Comparison of ENCODE assay signal across 9 mouse cellular contexts in genomic region chr9:63124512-63124911, GRCm38 (mm10). TPM values are rescaled to one million over a fixed set of nuclear protein-coding genes. Genes with fewer than 3 reads are reported as not detected.
DNase-seq lines count a peak whose midpoint lies in the region; ATAC-seq and TF ChIP-seq lines count a peak whose summit lies in the region.
"Had no signal": no experiment of that assay in that cellular context is flagged by ENCODE, and none has a peak within 500 bp of the region (broad histone marks: within the 10 kb centered on the region; RNA-seq: fewer than 3 reads in every experiment).

No protein-coding gene starts in this region.

- H3K9ac ChIP-seq in forebrain, embryonic 11.5 days (ENCODE audit: low read length), result no peak overlapping the region
- H3K9ac ChIP-seq in forebrain, embryonic 12.5 days, result no peak overlapping the region
- H3K9ac ChIP-seq in hindbrain, embryonic 13.5 days, result no peak overlapping the region
- no peak overlapping the region for H3K9ac ChIP-seq in hindbrain, embryonic 16.5 days (ENCODE audit: low read depth, low read length)
- no peak overlapping the region for H3K9ac ChIP-seq in stomach, embryonic 14.5 days (replicated peaks; ENCODE audit: low read depth, low read length)
- H3K9ac ChIP-seq in stomach, postnatal 0 days (ENCODE audit: low read length), result no peak overlapping the region

- H3K36me3 ChIP-seq in forebrain, embryonic 11.5 days (ENCODE audit: control insufficient read depth, insufficient read depth, low read length), result no peaks in the 10 kb centered on the region
- H3K36me3 ChIP-seq in forebrain, embryonic 12.5 days (replicated peaks), result no peaks in the 10 kb centered on the region
- no peaks in the 10 kb centered on the region for H3K36me3 ChIP-seq in hindbrain, embryonic 13.5 days
- H3K36me3 ChIP-seq in hindbrain, embryonic 16.5 days (ENCODE audit: control insufficient read depth, insufficient read depth, low read length), result no peaks in the 10 kb centered on the region
- no peaks in the 10 kb centered on the region for H3K36me3 ChIP-seq in stomach, embryonic 14.5 days (ENCODE audit: control insufficient read depth, insufficient read depth, low read length)
- H3K36me3 ChIP-seq in stomach, postnatal 0 days (ENCODE audit: control insufficient read depth, insufficient read depth, low read length), result no peaks in the 10 kb centered on the region

- peak; percentile 5; the same call in 1 of the 2 replicates for ATAC-seq in forebrain, embryonic 11.5 days (replicated peaks; ENCODE audit: low FRiP score)
- no peak for ATAC-seq in forebrain, embryonic 12.5 days (ENCODE audit: low FRiP score)
- peak; percentile 28; the same call in 1 of the 2 replicates for ATAC-seq in hindbrain, embryonic 13.5 days (ENCODE audit: low FRiP score)
- no peak for ATAC-seq in hindbrain, embryonic 16.5 days
- ATAC-seq in stomach, embryonic 14.5 days (ENCODE audit: insufficient number of reproducible peaks, insufficient read depth, low FRiP score, low read depth), result no peak
- no peak for ATAC-seq in stomach, postnatal 0 days (ENCODE audit: low FRiP score, low TSS enrichment)

- H3K4me2 ChIP-seq in forebrain, embryonic 11.5 days (ENCODE audit: low read depth, low read length, severe bottlenecking), result no peak overlapping the region
- H3K4me2 ChIP-seq in forebrain, embryonic 12.5 days, result no peak overlapping the region
- H3K4me2 ChIP-seq in hindbrain, embryonic 13.5 days, result no peak overlapping the region
- H3K4me2 ChIP-seq in hindbrain, embryonic 16.5 days (ENCODE audit: low read length), result no peak overlapping the region
- peak overlapping the region; percentile 54; the same call in 1 of the 2 replicates for H3K4me2 ChIP-seq in stomach, embryonic 14.5 days (replicated peaks; ENCODE audit: low read depth, low read length)
- no peak overlapping the region; the same call in 1 of the 2 replicates for H3K4me2 ChIP-seq in stomach, postnatal 0 days (replicated peaks; ENCODE audit: low read depth)

- TF ChIP-seq CTCF in stomach, postnatal 0 days (IDR thresholded peaks at IDR 0.05; ENCODE audit: low read depth), result no peak

- peaks cover 5% of the 10 kb centered on the region for H3K4me1 ChIP-seq in forebrain, embryonic 11.5 days (replicated peaks; ENCODE audit: control insufficient read depth, insufficient read depth, low read length)
- peaks cover 9% of the 10 kb centered on the region; the same call in 1 of the 2 replicates for H3K4me1 ChIP-seq in forebrain, embryonic 12.5 days
- peaks cover 6% of the 10 kb centered on the region; the same call in 1 of the 2 replicates for H3K4me1 ChIP-seq in hindbrain, embryonic 13.5 days (replicated peaks)
- H3K4me1 ChIP-seq in hindbrain, embryonic 16.5 days (ENCODE audit: control insufficient read depth, insufficient read depth, low read depth, low read length), result no peaks in the 10 kb centered on the region
- H3K4me1 ChIP-seq in stomach, embryonic 14.5 days (ENCODE audit: control insufficient read depth, insufficient read depth, low read length), result peaks cover 3% of the 10 kb centered on the region; the same call in 1 of the 2 replicates
- no peaks in the 10 kb centered on the region for H3K4me1 ChIP-seq in stomach, postnatal 0 days (replicated peaks; ENCODE audit: control insufficient read depth, insufficient read depth)

- no peaks in the 10 kb centered on the region for H3K27me3 ChIP-seq in forebrain, embryonic 11.5 days (ENCODE audit: control insufficient read depth, insufficient read depth, low read length)
- H3K27me3 ChIP-seq in forebrain, embryonic 12.5 days, result peaks cover 15% of the 10 kb centered on the region; the same call in 1 of the 2 replicates
- peaks cover 9% of the 10 kb centered on the region; the same call in 1 of the 2 replicates for H3K27me3 ChIP-seq in hindbrain, embryonic 13.5 days
- H3K27me3 ChIP-seq in hindbrain, embryonic 16.5 days (replicated peaks; ENCODE audit: control insufficient read depth, insufficient read depth, low read length), result no peaks in the 10 kb centered on the region
- H3K27me3 ChIP-seq in stomach, embryonic 14.5 days (ENCODE audit: control insufficient read depth, insufficient read depth, low read length), result no peaks in the 10 kb centered on the region
- H3K27me3 ChIP-seq in stomach, postnatal 0 days (ENCODE audit: control insufficient read depth, insufficient read depth, low read length), result no peaks in the 10 kb centered on the region

- no peak for DNase-seq in forebrain, embryonic 11.5 days (ENCODE audit: low spot score)
- no peak for DNase-seq in stomach, postnatal 0 days (ENCODE audit: low spot score)
- no peak for DNase-seq in layer of hippocampus, adult 11-12 months (ENCODE audit: low spot score)
- DNase-seq in adrenal gland, postnatal 36 days, result no peak

- no peak for TF ChIP-seq EP300 in stomach, postnatal 0 days (optimal IDR thresholded peaks at IDR 0.05)

- no peak overlapping the region for H3K27ac ChIP-seq in forebrain, embryonic 11.5 days (ENCODE audit: low read depth, low read length)
- no peak overlapping the region for H3K27ac ChIP-seq in forebrain, embryonic 12.5 days
- H3K27ac ChIP-seq in hindbrain, embryonic 13.5 days, result no peak overlapping the region
- H3K27ac ChIP-seq in hindbrain, embryonic 16.5 days (ENCODE audit: low read depth, low read length), result no peak overlapping the region
- H3K27ac ChIP-seq in stomach, embryonic 14.5 days (ENCODE audit: low read length), result no peak overlapping the region
- H3K27ac ChIP-seq in stomach, postnatal 0 days (replicated peaks), result no peak overlapping the region

- WGBS in forebrain, embryonic 11.5 days, result 56% methylated on average over 9 of the region's 9 CpGs
- 58% methylated on average over 9 of the region's 9 CpGs for WGBS in forebrain, embryonic 12.5 days
- 49% methylated on average over 9 of the region's 9 CpGs for WGBS in hindbrain, embryonic 13.5 days
- WGBS in hindbrain, embryonic 16.5 days, result 46% methylated on average over 9 of the region's 9 CpGs
- 44% methylated on average over 9 of the region's 9 CpGs for WGBS in stomach, embryonic 14.5 days
- WGBS in stomach, postnatal 0 days, result 38% methylated on average over 9 of the region's 9 CpGs

- no peaks in the 10 kb centered on the region; the same call in 1 of the 2 replicates for H3K9me3 ChIP-seq in forebrain, embryonic 11.5 days (ENCODE audit: control insufficient read depth, low read length)
- no peaks in the 10 kb centered on the region for H3K9me3 ChIP-seq in forebrain, embryonic 12.5 days
- H3K9me3 ChIP-seq in hindbrain, embryonic 13.5 days, result no peaks in the 10 kb centered on the region
- H3K9me3 ChIP-seq in hindbrain, embryonic 16.5 days (ENCODE audit: control insufficient read depth, low read length), result no peaks in the 10 kb centered on the region
- no peaks in the 10 kb centered on the region for H3K9me3 ChIP-seq in stomach, embryonic 14.5 days (ENCODE audit: control insufficient read depth, low read depth, low read length)
- H3K9me3 ChIP-seq in stomach, postnatal 0 days (ENCODE audit: control insufficient read depth, low read length), result no peaks in the 10 kb centered on the region

- no peak overlapping the region for H3K4me3 ChIP-seq in forebrain, embryonic 11.5 days (ENCODE audit: low read depth, low read length)
- H3K4me3 ChIP-seq in forebrain, embryonic 12.5 days (replicated peaks), result no peak overlapping the region
- no peak overlapping the region; the same call in 1 of the 2 replicates for H3K4me3 ChIP-seq in hindbrain, embryonic 13.5 days
- H3K4me3 ChIP-seq in hindbrain, embryonic 16.5 days (ENCODE audit: low read length), result no peak overlapping the region
- H3K4me3 ChIP-seq in stomach, embryonic 14.5 days (ENCODE audit: low read depth, low read length), result no peak overlapping the region
- no peak overlapping the region for H3K4me3 ChIP-seq in stomach, postnatal 0 days (ENCODE audit: low read depth, low read length)

RNA-seq across cellular contexts. Expression of gene Skor1, which starts 24.2 kb away (rescaled TPM):
- 0.33 and 0.43 TPM in 2 replicates for polyA plus RNA-seq in forebrain, embryonic 11.5 days (2014; fragmentation: Nextera tagmentation; extraction: Ambion mirVana)
- 0.61 and 0.88 TPM in 2 replicates for polyA plus RNA-seq in forebrain, embryonic 12.5 days (2016; fragmentation: Nextera tagmentation; extraction: Ambion mirVana)
- polyA plus RNA-seq in hindbrain, embryonic 13.5 days (2015; fragmentation: Nextera tagmentation; extraction: Ambion mirVana), result 18.5 and 25.5 TPM in 2 replicates
- polyA plus RNA-seq in hindbrain, embryonic 16.5 days (2015; fragmentation: Nextera tagmentation; extraction: Ambion mirVana), result 10.8 and 11.8 TPM in 2 replicates
- polyA plus RNA-seq in stomach, embryonic 14.5 days (2014; fragmentation: Nextera tagmentation; extraction: Ambion mirVana), result not detected in 2 replicates
- not detected in 2 replicates for polyA plus RNA-seq in stomach, postnatal 0 days (2015; fragmentation: Nextera tagmentation; extraction: Ambion mirVana)
- total RNA-seq in adrenal gland, postnatal 36 days (2021), result under 1 TPM; 0.10 to 0.13 TPM
- total RNA-seq: adrenal gland, postnatal 14 days had no signal

Comparison
In these comparisons a context has a peak if more than half of its experiments do, and no peak if none do; other contexts are left out.
1. ATAC-seq: peak in forebrain, embryonic 11.5 days (single experiment) and hindbrain, embryonic 13.5 days (single experiment); none in forebrain, embryonic 12.5 days (single experiment), hindbrain, embryonic 16.5 days (single experiment), stomach, embryonic 14.5 days (single experiment) and stomach, postnatal 0 days (single experiment).